Mouse (Mus musculus) cerebellum, adult 8-10 months (tissue): ENCODE measurements at regions not wholly inside any gene's neighbourhood (a gene's known extent, or its start where the extent isn't known, plus 50 kb on each side); places are given as distances from the start of the nearest gene placed in this dataset.

Experiments
- DNase-seq: peaks from one replicate; pipeline ENCODE4 v3.0.0; 2022

DNA sequence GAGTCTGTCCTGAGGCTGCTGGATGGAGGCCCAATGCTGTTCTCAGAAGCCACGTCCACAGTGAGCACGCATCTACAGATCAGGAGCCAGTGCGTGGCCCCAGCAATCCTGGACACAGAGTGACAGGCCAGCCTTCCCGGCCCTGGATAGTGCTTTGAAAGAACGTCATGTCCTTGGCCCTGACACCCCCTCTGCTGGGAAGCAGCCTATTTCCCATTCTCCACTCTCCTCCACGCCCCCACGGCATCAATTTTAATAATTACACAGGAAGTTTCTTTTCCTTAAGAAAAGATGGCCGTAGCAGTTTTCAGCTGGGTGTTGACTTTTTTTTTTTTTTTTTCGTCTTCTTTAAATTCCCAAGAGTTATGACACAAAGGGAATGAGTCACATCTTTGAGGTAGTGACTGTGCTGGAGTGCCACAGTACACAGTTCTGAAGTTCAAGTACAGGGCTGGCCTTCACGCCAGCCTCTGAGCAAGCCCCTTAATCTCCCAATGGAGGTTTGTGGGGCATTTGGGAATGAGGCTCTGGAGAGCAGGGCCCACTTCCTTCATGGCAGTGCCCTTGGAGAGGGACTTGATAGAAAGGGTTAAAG is 1280.1 kb upstream of the A1bg start:
- no peak for DNase-seq

GRCm38 (mm10) chr15:62198721-62199120 is 1275.9 kb upstream of the A1bg start:
- no peak for DNase-seq

GRCm38 (mm10) chr15:62198194-62198593 is 1275.4 kb upstream of the A1bg start:
- no peak for DNase-seq

GRCm38 (mm10) chr15:62195440-62195839 is 1272.6 kb upstream of the A1bg start:
- no peak for DNase-seq

- DNase-seq: no peak
Observed at GRCm38 (mm10) chr15:62192706-62193105, 1269.9 kb upstream of the A1bg start.

DNA sequence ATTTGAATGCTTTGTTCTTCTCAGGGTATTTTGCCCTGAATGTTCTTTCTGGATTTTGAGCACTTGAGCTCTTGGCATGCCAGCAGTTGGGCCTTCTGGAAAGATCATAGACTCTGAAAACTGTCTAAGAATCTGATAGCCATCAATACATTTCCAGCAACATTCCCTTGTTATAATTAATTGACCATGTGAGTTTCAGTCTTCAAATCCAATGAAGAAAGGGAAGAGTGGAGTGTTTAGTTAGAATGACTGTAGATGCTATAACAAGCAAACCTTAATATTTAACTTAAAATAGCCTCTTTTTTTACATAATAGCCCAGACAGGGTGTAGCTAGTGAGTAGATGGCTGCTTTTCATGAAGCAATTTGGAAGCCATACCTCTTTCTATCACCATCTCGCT is 1268.8 kb upstream of the A1bg start:
- DNase-seq: no peak

- DNase-seq: no peak
Observed at GRCm38 (mm10) chr15:62190977-62191614, 1268.3 kb upstream of the A1bg start.

DNA sequence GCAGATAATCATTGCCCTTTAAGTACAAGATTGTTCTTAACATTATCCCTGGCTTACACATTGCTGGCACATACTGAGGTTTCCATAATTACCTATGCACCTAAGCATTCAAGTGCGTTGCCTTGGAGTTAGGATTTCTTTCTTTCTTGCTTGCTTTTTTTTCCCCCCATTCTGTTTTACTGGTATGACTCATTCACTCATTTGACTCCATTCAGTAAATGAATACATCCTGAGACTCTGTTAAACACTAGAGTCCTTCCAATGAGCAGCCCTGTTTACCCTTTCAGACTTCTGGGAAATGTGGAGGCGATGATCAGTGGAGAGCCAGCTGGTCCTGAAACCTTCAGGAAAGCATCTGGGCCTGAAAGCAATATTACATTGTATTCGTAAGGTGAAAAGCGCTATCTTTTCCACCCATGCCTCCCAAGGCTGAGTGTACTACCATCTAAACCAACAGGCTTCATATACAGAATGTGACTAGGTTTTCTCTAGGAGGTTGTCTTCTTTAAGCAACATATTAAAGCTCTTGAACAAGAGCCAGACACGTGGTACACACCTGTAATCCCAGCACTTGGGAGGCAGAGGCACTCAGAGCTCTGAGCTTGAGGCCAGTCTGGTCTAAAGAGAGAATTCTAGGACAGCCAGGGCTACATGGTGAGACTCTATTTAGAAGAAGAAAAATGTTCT is 1267.6 kb upstream of the A1bg start:
- no peak for DNase-seq

DNA sequence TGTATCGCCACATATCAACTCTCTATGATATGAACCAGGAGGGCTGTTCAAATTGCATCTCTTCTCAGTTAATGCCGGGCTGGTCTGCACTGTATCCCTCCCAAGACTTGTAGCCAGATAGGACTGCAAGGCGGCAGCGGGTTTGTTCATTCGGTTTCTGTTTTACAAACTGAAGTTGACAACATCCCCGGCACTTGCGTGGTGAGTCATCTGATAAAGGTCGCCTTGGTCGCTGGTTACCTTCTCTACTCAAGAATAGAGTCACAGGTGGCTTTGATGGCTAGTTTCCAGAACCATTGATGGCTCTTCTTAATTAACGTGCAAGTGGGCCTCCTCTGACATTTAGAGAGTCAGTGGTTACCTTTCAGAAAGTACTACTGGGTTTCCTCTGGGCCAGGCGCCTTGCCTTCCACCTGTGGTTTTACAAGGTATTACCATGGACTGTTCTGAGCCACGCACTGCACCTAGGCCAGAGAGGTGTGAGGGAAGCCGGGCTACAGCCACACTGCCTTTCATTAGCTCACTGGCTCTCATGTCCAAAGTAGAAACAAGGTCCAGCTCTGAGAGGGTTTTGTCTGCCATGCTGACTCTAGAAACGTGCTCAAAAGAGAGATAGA is 1266.9 kb upstream of the A1bg start:
- no peak for DNase-seq

DNA sequence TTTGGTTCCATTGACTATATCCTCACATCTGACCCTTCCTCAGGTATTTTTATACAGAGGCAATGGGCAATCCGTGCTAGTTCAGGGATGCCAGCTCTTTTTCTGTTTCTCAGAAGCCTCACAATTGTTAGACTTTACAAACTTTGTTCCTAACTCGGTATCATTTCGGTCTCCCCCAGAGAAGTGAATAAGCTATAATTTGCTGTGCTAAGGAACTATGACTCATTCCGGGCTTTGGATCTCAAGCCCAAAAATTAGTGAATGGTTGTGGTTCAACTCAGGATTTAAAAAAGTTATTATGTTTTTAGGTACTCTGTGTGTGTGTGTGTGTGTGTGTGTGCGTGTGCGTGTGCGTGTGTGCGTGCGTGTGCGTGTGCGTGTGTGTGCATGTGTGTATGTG is 1263.7 kb upstream of the A1bg start:
- DNase-seq: no peak

GRCm38 (mm10) chr15:62183803-62184202 is 1261.0 kb upstream of the A1bg start:
- DNase-seq: no peak

GRCm38 (mm10) chr15:62181454-62181910 is 1258.7 kb upstream of the A1bg start:
- no peak for DNase-seq

- no peak for DNase-seq
Observed at GRCm38 (mm10) chr15:62180718-62181117, 1257.9 kb upstream of the A1bg start.

DNA sequence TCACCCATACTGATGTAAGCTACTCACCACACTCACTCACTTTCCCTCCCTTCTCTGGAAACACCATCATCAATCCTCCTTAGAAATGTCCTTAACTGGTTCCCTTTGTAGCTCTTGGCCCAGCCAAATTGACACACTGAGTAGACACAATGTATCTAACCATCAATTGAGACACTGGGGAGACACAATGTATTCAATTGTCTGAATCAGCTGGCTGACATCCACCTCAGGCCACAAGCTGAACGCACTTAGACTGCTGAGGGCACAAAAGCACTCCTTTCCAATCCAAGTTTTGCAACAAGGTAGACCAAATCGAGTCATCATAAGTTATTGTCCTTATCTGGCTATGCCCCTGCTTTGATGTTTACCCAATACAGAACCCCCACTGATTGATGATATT is 1257.0 kb upstream of the A1bg start:
- no peak for DNase-seq

GRCm38 (mm10) chr15:62178568-62178967 is 1255.8 kb upstream of the A1bg start:
- DNase-seq: no peak

DNA sequence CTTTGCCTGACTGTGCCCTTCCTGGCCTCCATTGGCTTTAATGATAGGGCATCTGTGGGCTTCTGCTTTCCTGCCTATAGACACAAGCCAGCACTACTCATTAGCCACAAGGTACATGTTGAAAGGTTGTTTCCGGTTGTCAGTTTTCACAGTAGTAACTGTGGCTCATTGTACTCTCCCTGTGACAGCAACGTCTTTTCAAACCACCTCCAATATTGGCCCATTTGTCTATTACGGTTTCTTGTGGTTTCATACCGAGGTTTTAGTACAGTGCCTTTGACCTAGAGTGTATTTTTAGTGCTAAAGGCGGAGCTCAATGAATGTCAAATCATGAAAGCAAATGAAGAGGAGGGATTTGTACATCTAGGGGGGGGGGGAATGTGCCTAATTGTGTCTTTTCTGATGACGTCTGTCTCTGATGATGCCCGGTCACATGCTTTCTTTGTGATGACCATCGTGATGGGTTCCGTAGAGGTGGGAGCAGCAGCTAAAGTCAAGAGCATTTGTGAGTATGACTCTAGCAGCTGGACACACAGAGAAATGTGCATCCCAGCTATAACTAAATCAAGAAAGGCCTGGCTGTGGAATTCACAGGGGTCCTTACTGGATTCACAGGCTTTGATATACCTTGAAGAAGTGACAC is 1255.1 kb upstream of the A1bg start:
- DNase-seq: no peak

DNA sequence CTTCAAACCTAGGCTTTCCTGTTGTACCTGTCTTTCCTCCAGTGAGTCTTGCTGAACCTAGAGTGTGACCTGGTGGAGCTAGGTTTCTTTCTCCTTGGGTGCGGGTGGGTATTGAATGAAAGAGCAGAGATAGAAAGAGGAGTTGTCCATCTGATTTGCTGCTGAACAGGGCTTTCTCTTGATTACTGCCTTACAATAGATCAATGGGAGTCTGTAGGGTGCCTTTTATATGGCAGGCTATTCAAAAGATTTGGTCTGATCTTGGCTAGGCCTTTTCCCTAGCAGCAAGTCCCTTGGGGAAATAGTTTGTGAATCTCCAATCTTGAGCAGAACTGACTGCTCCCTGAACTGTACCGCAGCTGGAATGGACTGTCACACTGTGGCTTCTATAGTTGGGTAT is 1253.3 kb upstream of the A1bg start:
- no peak for DNase-seq

GRCm38 (mm10) chr15:62173633-62174543 is 1251.1 kb upstream of the A1bg start:
- no peak for DNase-seq

DNA sequence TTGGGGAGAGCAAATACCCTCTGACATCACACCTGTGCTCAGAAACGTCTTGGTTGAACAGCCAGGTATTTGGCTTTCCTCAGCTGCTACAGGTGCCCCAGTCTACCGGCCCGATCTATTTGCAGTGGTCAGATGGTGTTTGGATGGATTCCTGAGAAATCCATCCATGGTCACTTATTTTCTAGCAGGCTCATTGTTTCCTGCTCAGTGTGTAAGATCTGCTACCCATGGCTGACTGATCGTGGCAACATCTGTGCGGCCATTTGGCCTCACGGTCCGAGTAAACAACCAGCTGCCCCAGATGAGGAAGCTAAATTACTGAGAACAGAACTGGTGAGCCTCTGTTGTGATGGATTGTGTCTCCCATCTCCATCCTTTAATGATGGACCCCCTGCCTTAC is 1248.8 kb upstream of the A1bg start:
- no peak for DNase-seq

GRCm38 (mm10) chr15:62171167-62171566 is 1248.4 kb upstream of the A1bg start:
- no peak for DNase-seq

GRCm38 (mm10) chr15:62170337-62170736 is 1247.5 kb upstream of the A1bg start:
- DNase-seq: no peak

DNA sequence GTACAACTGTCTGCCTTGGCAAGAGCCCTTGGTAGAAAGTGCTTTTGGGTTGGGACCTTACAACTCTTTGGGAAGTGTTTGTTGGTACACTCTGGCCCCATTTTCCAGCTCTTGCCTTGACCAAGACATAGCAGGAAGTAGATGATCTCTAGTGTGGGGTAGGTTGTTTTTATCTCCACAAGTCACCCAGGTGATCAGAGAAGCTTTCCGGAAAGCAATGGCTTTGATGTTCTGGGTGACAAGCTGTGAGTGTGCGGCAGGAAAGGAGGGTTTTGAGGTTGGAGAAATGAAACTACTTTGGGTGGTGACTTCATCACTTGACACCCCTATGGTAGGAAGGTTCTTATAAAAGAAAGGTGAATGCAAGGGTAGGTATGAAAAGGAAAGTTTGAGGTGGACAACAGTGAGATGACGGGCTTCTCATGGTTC is 1246.8 kb upstream of the A1bg start:
- DNase-seq: no peak
